Mouse (Mus musculus) olfactory bulb, adult 2 months (tissue): ENCODE measurements at regions not wholly inside any gene's neighbourhood (a gene's known extent, or its start where the extent isn't known, plus 50 kb on each side); places are given as distances from the start of the nearest gene placed in this dataset.

Experiments used
- CTCF ChIP-seq: fragments of 200-500 bp; IDR thresholded peaks from 2 replicates; pipeline ENCODE4 v1.5.1; 2012; ENCODE audit warnings: low read depth, mild to moderate bottlenecking, low read length, moderate library complexity; ENCODE audit not compliant: insufficient read depth
- POLR2A ChIP-seq: fragments of 200-500 bp; IDR thresholded peaks from 2 replicates; pipeline ENCODE4 v1.6.1; 2012; ENCODE audit warnings: mild to moderate bottlenecking, low read depth, low read length, moderate library complexity; ENCODE audit not compliant: insufficient read depth

DNA sequence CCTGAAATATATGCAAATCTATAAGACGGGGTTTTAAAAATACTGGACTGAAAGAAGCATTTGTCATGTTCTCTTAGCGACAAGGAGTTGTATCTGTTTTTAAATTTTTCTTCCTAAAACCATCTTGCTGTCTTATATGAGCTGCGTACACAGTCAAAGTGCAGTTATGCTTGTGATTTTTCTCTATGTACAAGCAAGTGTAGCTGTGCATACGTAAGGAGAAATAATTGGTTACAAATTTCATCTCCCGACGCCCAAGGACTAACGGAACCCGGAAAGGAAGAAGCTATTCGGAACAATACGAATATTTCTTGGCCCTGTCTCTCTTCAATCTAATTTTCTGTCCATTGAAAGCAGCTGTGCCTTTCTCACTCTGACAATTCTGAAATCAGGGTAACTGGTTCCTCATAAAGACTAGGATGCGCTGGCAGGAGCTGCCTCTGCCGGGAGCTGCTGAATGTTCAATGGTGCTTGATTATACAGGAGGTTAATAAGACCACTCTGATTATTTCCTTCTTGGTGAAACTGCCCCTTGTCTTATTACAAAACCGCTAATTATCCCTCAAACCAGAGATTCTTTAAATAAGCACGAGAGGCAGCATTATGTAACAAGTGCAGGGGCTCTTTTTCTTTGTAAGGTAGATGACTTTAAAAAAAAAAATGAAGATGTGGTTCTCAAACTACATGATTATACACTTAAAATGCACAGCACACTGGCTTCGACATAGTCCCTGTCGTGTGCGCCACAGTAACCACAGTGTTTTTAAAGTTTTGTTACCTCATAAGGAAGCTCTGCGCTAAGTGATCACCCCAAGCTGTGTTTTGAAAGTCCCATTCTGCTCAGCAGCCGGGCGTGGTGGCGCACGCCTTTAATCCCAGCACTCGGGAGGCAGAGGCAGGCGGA lies 296.8 kb downstream of the Spry2 start:
- TF ChIP-seq POLR2A (no peak), CTCF (no peak)
